Mouse (Mus musculus) forelimb bud, embryonic 11.5 days (tissue): ENCODE measurements around the gene Trpv2.
A peak's percentile ranks its signal among the peaks of the same experiment; 100 is the strongest.
"Not testable (repeated sequence)": the region's sequence is repeated elsewhere in the genome, so short reads cannot be mapped to it uniquely, and the experiment has no call there.

ENCODE experiments used
- DNase-seq: peaks from one replicate; pipeline ENCODE4 v3.0.0-alpha.2; 2012; ENCODE audit warnings: low read depth, low spot score

Gene Trpv2

GRCm38 (mm10) chr11:62648591-62649391, 74.5 kb downstream of the Trpv2 start, which contains the start of gene Mmgt2:
Gene Mmgt2 (plus strand): TSS chr11:62648664.
- peak; percentile 92 for DNase-seq

GRCm38 (mm10) chr11:62649803-62650202, 75.5 kb downstream of the Trpv2 start:
- not testable (repeated sequence) for DNase-seq
